Mouse (Mus musculus) activated CD4-positive, CD25-positive, alpha-beta regulatory T cell (primary cell): Measurements from ENCODE around the gene Tsx. TPM values are rescaled to one million over a fixed set of nuclear protein-coding genes. Genes with fewer than 3 reads are reported as not detected.

Experiments
- polyA plus RNA-seq, 2 experiments: library from polyadenylated mRNA; unstranded; fragments of 100-300 nt; shearing (Covaris generic); gene quantifications; one replicate each; pipeline ENCODE4 v1.2.1; 2017

The Tsx gene
- polyA plus RNA-seq = under 1 TPM; 0.22 to 0.47 TPM

DNA sequence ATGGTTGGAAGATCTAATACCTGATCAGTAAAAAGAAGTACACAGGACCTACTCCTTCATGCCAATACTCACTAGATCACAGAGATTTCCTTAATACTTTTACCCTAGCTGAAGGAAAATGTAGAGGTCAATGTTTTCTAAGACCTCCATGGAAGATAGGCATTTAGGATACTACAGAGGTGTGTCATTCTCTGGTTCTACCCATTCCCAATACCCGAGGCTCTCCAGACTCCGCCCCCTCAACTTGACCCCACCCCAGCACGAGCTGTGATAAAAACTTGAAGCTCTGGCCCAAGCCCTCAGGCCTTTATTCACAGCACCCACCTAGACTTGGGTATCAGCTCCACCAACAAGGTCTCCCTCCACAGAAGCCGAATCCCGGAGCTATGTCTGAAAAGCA, at the start of gene Tsx:
TSS of gene Tsx (plus strand) at position 301 of the 400 bp plus-strand sequence.

DNA sequence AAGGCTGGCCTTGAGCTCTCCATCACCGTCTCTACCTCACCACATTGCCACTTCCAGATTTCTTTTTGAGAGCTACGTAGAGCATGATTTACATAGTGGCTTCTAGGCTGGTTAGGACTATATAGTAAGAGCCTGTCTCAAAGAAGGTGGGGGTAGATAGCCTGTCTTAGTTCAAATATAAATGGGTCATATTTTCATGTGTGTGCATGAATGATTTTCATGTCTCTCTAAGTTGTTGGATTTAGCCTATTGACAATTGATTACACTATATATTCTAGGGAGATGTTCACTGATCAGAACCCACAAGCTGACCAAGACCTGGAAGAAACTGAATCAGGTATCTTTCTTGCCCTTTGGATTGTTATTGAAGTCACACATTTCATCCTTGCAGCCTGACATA, 7.4 kb downstream of the Tsx start, which contains the start of gene Gm26992:
TSS of gene Gm26992 (plus strand) at position 301 of the 400 bp plus-strand sequence.

Other genes starting within 250 kb of the Tsx start
- not detected for gene Nap1l2, start 227.8 kb upstream of the Tsx start, polyA plus RNA-seq
- gene Cdx4, start 93.1 kb upstream of the Tsx start, polyA plus RNA-seq = not detected
- 1 to 10 TPM; 1.9 to 2.3 TPM for gene Chic1, start 58.0 kb upstream of the Tsx start, polyA plus RNA-seq
- not detected for gene Gm26992, start 7.5 kb downstream of the Tsx start, polyA plus RNA-seq
- gene Zcchc13, start 216.1 kb downstream of the Tsx start, polyA plus RNA-seq = not detected